Mouse (Mus musculus): ENCODE results near the gene Vmn1r30.

Vmn1r30 gene

GRCm38 (mm10) chr6:58443285-58443684 is at the start of gene Vmn1r30:
Vmn1r30 (minus strand) TSS chr6:58443385.
- DNase-seq (ENCODE audit: low spot score in 2 of 2), result no peak

- DNase-seq (ENCODE audit: low spot score in 2 of 2), result no peak
These were observed 32.0 kb upstream of the Vmn1r30 start, which contains the start of gene Vmn1r31 for GRCm38 (mm10) chr6:58475230-58475629. Vmn1r31 (minus strand) TSS chr6:58475330.
